Mouse (Mus musculus): Measurements from ENCODE around the gene Eml1.

Eml1 gene

GRCm38 (mm10) chr12:108373611-108374010, 2.9 kb downstream of the Eml1 start:
- no peak for DNase-seq (ENCODE audit: low read depth, low spot score)

DNA sequence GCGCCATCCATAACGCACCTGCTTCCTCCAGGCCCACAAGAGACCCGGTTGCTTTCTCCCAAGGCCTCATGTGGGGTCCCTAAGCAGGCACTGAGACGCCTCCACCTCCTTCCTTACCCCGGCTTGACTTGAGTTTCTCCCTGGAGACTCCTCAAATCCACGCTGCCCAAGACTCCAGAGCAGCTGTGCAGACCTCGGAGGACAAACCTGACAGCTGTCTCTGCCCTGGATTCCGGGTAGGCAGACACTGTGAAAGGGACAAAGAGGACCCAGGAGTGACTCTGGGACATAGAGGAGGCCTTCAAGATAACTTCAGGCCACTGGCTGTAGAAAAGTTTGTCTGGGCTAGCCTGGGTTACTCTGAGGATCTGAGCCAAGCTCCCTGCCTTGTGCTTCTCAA, 3.9 kb downstream of the Eml1 start:
- DNase-seq (ENCODE audit: low read depth, low spot score): no peak

DNA sequence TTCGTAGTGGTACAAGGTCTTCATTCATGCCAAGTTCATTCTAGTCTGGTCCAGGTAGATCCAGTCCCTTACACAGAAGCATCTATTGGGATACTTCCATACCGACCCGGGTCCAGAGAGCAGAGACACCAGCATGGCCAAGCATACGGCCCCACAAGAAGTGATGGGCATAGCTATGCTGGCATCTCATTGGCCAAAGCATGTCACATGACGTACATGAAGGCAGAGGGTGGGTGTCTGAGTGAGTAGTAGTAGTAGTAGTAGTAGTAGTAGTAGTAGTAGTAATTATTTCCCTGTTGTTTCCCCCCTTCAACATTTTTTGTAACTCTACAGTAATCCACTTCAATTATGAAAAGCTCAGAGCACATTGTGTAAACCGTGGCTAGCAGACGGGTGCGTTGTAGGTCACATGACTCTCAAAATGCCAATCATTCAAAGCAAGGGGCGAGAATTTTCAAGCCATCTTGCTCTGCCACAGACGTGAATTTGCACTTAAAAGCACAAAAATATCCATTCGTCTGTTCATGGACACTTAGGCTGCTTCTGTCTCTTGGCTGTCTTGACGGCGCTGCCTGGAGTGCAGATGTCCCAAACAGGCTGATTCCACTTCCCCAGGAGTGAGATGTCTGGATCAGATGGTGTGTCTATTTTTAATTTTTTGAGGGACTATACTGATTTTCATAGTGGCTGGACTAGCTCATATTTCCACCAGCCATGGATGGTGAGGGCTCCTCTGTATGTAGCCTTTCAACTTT, 7.8 kb downstream of the Eml1 start:
- DNase-seq (ENCODE audit: low read depth, low spot score): no peak

GRCm38 (mm10) chr12:108386476-108387232, 15.9 kb downstream of the Eml1 start:
- no peak for DNase-seq (ENCODE audit: low read depth, low spot score)

DNA sequence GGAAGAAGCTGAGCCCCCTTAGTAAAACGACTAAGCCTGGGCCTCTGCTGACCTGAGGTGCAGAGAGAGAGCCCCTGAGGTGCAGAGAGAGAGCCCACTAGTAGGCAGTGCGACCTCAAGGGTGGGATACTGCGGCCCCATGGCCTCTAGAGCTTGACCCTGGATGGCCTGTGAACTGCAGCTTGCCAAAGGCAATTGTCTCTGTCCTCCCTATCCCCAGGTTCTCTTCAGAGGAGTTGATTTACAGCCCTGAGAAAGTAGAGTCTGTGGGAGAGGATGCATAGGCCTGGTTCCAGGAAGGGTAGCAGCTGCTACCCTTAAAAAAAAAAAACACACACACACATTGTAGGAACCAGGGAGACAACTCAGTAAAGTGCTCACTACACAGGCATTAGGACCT, 19.0 kb downstream of the Eml1 start:
- no peak for DNase-seq (ENCODE audit: low read depth, low spot score)

DNA sequence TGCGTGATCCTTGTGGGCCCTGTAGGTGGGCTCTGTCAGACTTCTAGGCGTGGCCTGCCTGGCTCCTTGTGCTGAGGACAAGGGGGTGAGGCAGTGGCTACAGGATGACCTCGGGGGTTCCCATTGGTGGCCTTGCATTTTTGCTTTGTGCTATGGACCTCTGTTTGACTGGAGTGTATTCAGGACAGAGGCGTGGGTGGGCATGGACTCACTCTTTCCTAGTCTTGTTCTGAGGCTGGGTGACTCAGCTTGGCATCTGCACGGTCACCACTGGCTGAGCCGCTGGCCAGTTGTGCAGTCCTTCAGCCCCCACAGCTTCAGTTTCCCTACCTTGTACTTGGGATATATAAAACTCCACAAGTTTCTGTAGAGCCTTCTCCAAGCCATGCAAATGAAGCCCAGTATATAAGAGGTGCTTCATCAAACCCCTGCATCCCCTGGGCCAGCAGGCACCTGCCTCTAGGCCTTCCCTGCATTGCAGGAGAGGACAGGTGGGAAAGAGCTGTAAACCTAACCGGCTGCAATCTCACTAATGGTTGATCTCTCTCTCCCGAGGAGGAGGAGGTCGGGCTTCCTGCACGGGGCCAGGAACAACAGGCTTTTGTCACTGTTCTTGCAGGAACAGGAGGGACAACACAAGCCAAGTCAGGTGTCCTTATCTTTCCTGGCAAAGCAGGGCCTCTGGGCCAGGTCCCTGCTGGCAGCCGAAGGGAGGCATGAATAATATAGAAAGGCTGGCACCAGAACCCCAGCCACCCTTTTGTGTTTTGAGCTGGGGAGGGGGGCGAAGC, 21.7 kb downstream of the Eml1 start:
- no peak for DNase-seq (ENCODE audit: low read depth, low spot score)

DNA sequence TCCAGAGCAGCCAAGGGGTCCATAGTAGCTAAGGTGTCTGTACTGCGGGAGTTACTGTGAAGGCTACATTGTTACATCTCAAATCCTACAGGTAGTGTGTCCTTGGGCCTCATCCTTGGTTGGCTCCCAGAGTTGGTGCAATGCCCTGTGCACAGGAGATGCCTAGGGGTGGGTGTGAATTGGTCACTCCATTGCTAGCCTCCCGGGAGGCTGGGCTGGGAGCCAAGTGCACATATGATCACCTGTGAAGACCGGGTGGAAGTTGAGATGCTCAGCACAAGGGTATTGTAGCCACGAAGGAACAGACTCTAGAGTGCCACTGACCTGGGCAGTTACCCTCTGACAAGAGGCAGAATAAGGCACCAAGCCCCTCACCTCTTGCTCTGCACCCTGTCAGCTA, 22.3 kb downstream of the Eml1 start:
- no peak for DNase-seq (ENCODE audit: low read depth, low spot score)

DNA sequence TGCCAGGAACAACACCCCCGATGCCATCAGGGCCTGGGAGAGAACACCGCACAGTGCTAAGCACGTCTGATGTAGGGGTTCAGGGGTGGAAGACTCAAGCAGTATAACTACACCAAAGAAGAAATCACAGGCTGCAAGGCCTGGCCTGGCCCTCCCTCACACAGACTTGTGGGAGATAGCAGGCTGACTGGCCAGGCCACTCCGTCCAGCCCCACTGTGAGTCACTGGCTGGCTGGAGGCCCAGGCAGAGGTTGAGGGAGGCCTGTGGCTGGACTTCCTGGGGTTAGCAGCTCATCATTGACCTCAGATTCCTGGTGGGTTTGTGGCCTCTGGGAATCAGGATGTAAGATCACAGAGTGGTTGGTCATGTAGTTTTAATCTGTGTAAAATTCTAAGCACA, 22.9 kb downstream of the Eml1 start:
- no peak for DNase-seq (ENCODE audit: low read depth, low spot score)

GRCm38 (mm10) chr12:108394534-108395284, 24.0 kb downstream of the Eml1 start:
- DNase-seq (ENCODE audit: low read depth, low spot score): no peak

GRCm38 (mm10) chr12:108395285-108395660, 24.5 kb downstream of the Eml1 start:
- DNase-seq (ENCODE audit: low read depth, low spot score): no peak

DNA sequence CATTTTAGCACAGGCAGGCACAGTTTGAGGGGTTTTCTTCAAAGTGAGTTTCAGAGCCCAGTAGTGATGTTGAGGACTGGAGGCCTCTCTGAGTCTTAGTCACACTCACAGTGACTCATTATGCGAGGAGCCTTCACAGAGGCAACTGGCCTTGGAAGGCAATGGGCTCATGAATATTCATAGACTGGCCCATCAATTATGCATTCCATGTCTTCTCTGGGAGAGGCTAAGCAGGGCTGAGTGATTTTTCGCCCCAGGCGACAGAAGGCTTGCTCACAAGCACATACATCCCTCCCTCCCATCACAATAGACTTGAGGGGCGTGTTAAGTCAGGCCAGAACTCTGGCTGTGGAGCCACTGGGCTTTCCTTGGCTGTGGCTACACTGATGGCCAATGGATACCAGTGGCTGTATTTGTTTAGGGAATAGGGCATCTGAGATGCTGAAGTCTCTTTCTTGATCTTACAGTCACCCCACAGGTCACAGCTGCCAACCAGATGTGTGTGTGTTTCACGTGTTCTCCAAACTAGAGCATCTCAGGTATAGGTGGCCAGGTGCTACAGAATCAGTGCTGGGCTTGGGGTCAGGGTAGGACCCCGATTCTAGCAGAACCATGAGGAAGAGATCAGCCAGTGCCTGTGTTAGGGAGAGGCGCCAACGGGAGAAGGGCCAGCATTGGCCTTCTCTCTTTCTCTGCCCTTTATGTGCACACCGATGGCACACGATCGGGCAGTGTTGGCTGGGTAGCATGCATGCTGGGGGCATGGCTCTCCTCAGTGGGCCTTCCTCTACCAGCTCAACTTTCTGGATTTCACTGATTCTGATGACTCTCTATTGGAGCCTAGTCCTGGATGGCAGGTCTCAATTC, 25.6 kb downstream of the Eml1 start:
- no peak for DNase-seq (ENCODE audit: low read depth, low spot score)

DNA sequence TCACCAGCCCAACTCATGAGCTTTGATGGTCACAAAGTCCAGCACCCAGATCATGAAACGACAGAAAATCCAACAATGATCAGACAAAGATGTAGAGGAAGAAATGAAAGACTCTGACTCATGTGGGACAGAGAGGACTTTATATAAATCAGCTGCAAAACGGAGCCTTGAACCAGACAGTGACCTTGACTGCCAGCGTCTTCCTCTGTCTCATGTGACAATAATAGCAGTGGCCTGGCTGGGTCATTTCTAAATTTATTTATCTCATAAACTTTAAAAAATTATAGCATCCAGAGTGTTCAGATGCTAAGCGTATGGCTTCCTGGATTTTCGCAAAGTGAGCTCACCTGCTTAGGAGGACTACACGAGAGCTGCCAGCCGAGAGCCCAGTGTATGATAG, 27.9 kb downstream of the Eml1 start:
- no peak for DNase-seq (ENCODE audit: low read depth, low spot score)

DNA sequence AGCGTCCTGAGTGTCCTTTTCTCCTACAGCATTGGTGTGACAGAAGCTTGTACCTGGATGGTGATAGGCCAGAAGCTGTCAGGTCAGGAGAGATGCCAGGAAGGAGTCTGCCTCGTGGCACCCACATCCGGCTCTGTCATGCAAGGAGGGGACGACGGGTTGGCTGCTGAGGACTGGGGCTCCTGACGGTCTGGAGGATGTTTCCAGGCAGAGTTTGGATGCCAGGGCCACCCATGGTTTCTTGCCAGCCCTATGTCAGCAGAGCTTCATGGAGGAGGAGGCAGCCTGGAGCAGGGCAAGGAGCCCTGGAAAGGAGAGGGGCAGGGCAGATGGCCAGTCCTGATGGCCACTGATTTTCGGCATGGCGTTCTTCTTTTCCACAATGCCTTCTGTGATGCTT, 28.4 kb downstream of the Eml1 start:
- DNase-seq (ENCODE audit: low read depth, low spot score): no peak

- no peak for DNase-seq (ENCODE audit: low read depth, low spot score)
Measured at GRCm38 (mm10) chr12:108400951-108401350, 30.2 kb downstream of the Eml1 start.

DNA sequence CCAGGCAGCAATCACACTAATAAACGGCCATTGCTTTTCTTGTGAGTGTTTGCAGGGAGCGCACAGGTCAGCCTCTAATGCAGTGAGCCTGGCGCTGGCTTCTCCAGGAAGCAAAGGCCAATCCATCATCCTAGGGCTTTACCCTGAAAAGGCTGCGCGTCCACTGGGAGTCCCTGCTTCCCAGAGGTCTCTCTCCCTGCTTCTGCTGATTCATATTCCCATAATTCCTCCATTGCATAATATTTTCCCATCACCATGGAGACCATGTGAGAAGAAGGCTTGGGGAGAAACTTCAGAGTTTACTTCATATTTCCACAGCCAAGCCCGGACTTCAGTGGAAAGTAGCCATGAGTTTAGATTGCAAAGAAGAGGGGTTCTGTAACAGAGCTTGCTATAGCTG, 33.2 kb downstream of the Eml1 start:
- DNase-seq (ENCODE audit: low read depth, low spot score): no peak

DNA sequence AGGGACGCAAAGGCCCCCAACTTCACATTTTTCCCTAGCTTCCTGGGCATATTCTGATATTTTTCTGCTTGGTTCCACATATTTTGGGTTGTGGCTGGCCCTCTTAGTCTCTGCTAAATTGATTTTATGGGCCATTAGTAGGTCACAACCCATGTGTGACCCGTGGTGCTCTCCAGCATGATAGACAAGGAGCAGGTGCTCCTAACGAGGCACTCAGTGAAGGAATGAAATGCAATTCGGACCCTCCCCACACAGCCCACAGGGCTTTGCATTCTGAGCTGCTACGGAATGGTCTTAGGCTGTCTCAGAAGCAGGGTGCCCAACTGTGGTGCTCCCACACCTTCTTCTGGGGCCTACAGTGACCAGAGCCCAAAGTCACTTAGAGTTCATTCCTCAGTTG, 38.3 kb downstream of the Eml1 start:
- no peak for DNase-seq (ENCODE audit: low read depth, low spot score)

DNA sequence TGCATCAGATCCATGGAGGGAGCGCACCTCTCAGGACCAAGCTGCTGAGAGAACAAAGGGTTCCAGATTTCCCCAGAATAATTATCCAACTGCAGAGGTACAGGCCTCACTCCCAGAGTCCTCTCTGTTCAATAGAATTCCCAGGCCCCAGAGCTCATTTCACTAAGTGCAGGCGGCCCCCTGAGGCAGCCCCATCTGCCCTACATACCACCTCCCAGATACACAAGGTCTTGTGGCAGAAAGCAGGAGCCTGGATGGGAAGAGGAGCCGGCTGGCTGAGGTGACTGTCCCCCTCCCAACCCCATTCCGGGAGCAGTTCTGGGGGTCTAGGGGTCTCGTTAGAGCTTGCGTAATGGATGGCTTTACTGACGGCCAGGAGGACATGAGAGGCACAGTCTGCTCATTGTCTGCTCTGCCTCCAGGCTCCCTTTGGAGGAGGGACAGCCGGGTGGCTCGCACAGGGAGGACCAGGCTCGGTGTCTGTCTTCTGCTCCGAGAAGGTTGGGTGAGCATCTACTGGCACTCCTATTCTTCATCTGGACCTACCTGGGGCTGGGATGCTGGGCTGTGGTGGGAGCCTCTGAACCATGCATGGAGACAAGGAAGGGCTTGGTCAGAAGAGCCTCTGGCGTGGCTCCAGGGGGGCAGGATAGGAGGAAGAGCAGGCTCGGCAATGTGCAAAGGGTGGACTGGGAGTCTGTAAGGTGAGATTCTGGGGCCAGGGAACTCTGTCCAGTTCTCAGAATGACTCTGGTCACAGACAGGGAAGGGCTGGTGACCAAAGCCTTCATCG, 39.9 kb downstream of the Eml1 start:
- DNase-seq (ENCODE audit: low read depth, low spot score): no peak

DNA sequence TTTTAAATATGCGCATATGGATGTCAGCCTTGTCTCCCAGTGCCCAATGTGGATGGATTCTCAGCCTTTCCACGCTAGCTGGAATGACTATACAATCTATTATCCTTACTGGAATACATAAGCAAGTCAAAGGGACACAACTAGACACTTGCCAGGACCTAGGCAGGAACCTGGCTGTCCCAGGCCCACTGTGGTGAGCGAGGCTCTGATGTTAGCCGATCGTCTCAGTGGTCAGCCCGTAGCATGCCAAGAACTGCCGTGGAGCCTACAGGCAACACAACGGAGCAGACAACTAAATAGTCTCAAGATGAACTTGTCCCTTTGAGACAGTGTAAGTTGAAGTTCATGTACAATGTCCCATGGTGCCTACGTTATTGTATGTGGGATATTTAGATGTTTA, 44.2 kb downstream of the Eml1 start:
- DNase-seq (ENCODE audit: low read depth, low spot score): no peak

- no peak for DNase-seq (ENCODE audit: low read depth, low spot score)
Measured at GRCm38 (mm10) chr12:108419570-108419969, 48.8 kb downstream of the Eml1 start.

- no peak for DNase-seq (ENCODE audit: low read depth, low spot score)
Measured at GRCm38 (mm10) chr12:108421477-108421876, 50.7 kb downstream of the Eml1 start.
